Mouse (Mus musculus) kidney, embryonic 15.5 days (tissue): ENCODE measurements around the gene Suclg2. TPM values are rescaled to one million over a fixed set of nuclear protein-coding genes. Genes with fewer than 3 reads are reported as not detected.

Source experiments
- ATAC-seq: fragments of 200-750 bp; cut with Nextera tagmentation; replicated peaks from 2 replicates; pipeline ENCODE4 v1.8.0; 2017; ENCODE audit warnings: moderate TSS enrichment; ENCODE audit not compliant: low FRiP score
- H3K27ac ChIP-seq: fragments of 300-500 bp; sonication (generic); 2 replicates; pipeline ENCODE4 v1.5.1; 2015; ENCODE audit warnings: mild to moderate bottlenecking, inconsistent platforms
- H3K27me3 ChIP-seq: fragments of 300-500 bp; sonication (generic); 2 replicates; pipeline ENCODE4 v1.6.1; 2015; ENCODE audit warnings: inconsistent platforms
- H3K36me3 ChIP-seq: fragments of 300-500 bp; sonication (generic); 2 replicates; pipeline ENCODE4 v1.6.1; 2015; ENCODE audit warnings: inconsistent platforms
- H3K4me1 ChIP-seq: fragments of 300-500 bp; sonication (generic); 2 replicates; pipeline ENCODE4 v1.6.1; 2015; ENCODE audit warnings: inconsistent platforms
- H3K4me2 ChIP-seq: fragments of 300-500 bp; sonication (generic); 2 replicates; pipeline ENCODE4 v1.6.1; 2015; ENCODE audit warnings: moderate library complexity, mild to moderate bottlenecking, inconsistent platforms
- H3K4me3 ChIP-seq: fragments of 300-500 bp; sonication (generic); replicated peaks from 2 replicates; pipeline ENCODE4 v1.5.1; 2015; ENCODE audit warnings: mild to moderate bottlenecking, inconsistent platforms
- H3K9ac ChIP-seq: fragments of 300-500 bp; sonication (generic); 2 replicates; pipeline ENCODE4 v1.6.1; 2015; ENCODE audit warnings: mild to moderate bottlenecking, inconsistent platforms
- H3K9me3 ChIP-seq: fragments of 300-500 bp; sonication (generic); replicated peaks from 2 replicates; pipeline ENCODE4 v1.6.1; 2016; ENCODE audit warnings: inconsistent platforms
- WGBS: fragments of 180-500 bp; shearing (Covaris S2); methylation state at CpG from one replicate; pipeline ENCODE4 v1.1.7; 2015; ENCODE audit warnings: mixed read lengths; 5-methylcytosine and 5-hydroxymethylcytosine counted together
- polyA plus RNA-seq: library from polyadenylated mRNA; unstranded; fragments of >200 nt; fragmentation: Nextera tagmentation; extraction: Ambion mirVana; gene quantifications from 2 replicates; pipeline ENCODE4 v1.2.1, GENCODE M21; 2015

Gene Suclg2
- 113 TPM in 2 replicates for polyA plus RNA-seq

GRCm38 (mm10) chr6:95718031-95718968 lies at the start of gene Suclg2:
Gene Suclg2 (minus strand): TSS chr6:95718800.
- Histone ChIP-seq H3K4me1 (peaks cover 47% of the 10 kb centered on the region), H3K36me3 (no peaks in the 10 kb centered on the region), H3K9me3 (no peaks in the 10 kb centered on the region), H3K27me3 (no peaks in the 10 kb centered on the region), H3K27ac (peak within 1 kb of the TSS; percentile 85), H3K4me2 (peak within 1 kb of the TSS; percentile 82), H3K9ac (peak within 1 kb of the TSS; percentile 87), H3K4me3 (peak within 1 kb of the TSS; percentile 76)
- peak; percentile 90 for ATAC-seq
- 1% methylated on average over 65 of the region's 74 CpGs for WGBS

DNA sequence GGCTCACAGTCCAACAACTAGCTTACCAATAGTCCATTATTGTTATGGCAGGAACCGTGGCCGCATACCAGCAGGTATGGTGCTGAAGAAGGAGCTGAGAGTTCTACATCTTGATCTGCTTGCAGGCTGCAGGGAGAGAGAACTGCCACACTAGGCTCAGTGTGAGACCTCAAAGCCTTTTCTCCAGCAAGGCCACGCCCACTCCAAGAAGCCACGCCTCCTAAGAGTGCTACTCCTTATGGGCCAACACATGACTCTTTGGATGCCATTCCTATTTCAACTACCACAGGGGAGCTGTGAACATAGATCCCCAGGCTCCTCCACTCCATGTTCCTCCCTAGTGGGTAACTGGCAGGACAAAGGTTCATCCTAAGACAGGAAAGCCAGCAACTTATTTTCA lies 48.0 kb upstream of the Suclg2 start:
- 72% methylated on average over 4 of the region's 4 CpGs for WGBS
- Histone ChIP-seq H3K27ac (no peak overlapping the region), H3K9me3 (no peaks in the 10 kb centered on the region), H3K4me1 (no peaks in the 10 kb centered on the region), H3K9ac (no peak overlapping the region), H3K4me3 (no peak overlapping the region), H3K4me2 (no peak overlapping the region), H3K36me3 (no peaks in the 10 kb centered on the region), H3K27me3 (no peaks in the 10 kb centered on the region)
- no peak for ATAC-seq

- no peak overlapping the region for H3K4me2 ChIP-seq
- 81% methylated on average over 10 of the region's 10 CpGs for WGBS
Measured at GRCm38 (mm10) chr6:95759558-95760172, 41.1 kb upstream of the Suclg2 start.

DNA sequence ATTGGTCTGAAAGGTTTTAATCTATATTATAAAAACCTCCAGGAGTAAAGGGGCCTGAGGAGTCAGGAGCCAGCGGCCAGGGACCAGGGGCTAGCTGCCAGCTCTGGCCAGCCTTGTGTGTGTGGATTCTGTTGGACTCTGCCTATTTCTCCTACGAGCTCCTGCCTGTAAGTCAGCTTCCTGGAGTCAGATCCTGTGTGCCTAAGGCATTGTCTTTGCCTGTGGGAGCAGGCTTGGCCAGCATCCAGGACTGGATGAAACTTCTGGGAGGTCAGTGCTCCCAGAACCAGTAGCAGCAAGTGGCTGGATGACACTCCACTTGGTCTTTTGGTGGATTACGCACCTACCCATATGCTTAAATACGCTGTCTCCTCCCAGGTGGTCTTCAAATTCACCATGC lies 23.8 kb upstream of the Suclg2 start:
- Histone ChIP-seq H3K27me3 (no peaks in the 10 kb centered on the region), H3K4me1 (no peaks in the 10 kb centered on the region), H3K9me3 (no peaks in the 10 kb centered on the region), H3K27ac (no peak overlapping the region), H3K4me3 (no peak overlapping the region), H3K4me2 (no peak overlapping the region), H3K9ac (no peak overlapping the region), H3K36me3 (no peaks in the 10 kb centered on the region)
- no peak for ATAC-seq
- 81% methylated on average over 4 of the region's 4 CpGs for WGBS

More at GRCm38 (mm10) chr6:95759558-95760172, 41.1 kb upstream of the Suclg2 start:
- H3K36me3 ChIP-seq = no peaks in the 10 kb centered on the region
- H3K9me3 ChIP-seq = no peaks in the 10 kb centered on the region
- no peak overlapping the region for H3K4me3 ChIP-seq
- H3K9ac ChIP-seq = no peak overlapping the region
- H3K4me1 ChIP-seq = no peaks in the 10 kb centered on the region
- no peaks in the 10 kb centered on the region for H3K27me3 ChIP-seq
- H3K27ac ChIP-seq = no peak overlapping the region
- ATAC-seq = no peak

DNA sequence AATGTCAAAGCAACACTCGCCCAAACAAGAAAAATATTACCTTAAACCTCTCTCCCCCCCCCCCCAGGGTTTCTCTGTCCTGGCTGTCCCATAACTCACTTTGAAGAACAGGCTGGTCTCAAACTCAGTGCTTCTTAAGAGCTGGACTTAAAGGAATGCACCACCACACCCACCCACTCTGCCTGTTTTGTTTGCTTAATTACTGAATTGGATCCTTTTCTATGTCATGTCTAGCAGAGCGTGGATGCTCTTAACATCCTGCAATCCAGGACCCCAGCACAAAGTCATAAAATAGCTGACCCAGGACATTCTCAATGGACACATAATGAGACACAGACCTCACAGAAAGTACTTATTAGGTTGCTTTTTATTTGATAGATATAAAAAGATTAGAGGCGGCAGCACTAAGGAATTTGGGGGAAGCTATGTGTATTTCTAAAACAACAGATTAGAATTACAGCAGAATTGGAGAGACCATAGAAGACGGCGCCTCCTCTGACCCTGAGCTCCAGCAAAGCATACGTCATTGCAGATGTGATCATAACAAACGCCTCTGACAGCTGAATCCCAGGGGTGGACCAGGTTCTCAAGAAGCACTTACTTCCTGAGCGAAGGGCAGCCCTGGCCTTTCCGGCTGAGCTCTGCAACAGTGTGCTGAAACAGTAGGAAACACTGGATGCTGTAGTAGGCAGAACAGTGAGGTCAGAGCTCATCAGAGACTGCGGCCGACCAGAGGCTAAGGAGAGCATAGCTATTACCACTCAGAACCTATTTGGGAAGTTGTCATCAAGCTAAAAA lies 13.2 kb upstream of the Suclg2 start:
- peak; percentile 94 for ATAC-seq
- WGBS = 13% methylated on average over 11 of the region's 11 CpGs

DNA sequence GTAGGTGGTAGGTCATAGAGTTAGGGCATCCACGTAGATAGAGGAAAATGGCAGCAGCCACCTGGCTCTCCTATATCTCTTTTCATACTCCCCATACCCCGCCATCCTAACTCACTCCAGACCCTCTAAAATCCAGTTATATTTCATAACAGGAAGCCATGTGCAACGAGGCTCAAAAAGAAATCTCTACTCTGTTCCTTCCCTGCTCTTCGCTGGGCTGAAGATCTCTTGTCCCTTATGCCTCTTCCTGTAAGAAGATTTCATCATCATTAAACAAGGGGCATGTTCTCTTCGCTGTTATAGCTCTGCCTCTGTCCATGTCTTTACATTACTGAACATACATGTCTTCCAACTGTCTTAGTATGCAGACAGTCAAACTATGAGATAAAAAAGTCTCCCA lies 10.8 kb upstream of the Suclg2 start:
- Histone ChIP-seq H3K4me1 (peaks cover 21% of the 10 kb centered on the region), H3K4me2 (no peak overlapping the region), H3K4me3 (no peak overlapping the region), H3K27me3 (no peaks in the 10 kb centered on the region), H3K36me3 (no peaks in the 10 kb centered on the region), H3K27ac (no peak overlapping the region), H3K9ac (no peak overlapping the region), H3K9me3 (no peaks in the 10 kb centered on the region)
- no peak for ATAC-seq
- WGBS = 82% methylated on average over 5 of the region's 5 CpGs

More for the DNA sequence above, 13.2 kb upstream of the Suclg2 start:
- Histone ChIP-seq H3K4me1 (peaks cover 16% of the 10 kb centered on the region), H3K36me3 (no peaks in the 10 kb centered on the region), H3K9ac (no peak overlapping the region), H3K27ac (peak overlapping the region; percentile 79), H3K27me3 (no peaks in the 10 kb centered on the region), H3K4me2 (peak overlapping the region; percentile 30), H3K4me3 (no peak overlapping the region), H3K9me3 (no peaks in the 10 kb centered on the region)

- 0 out of 2 replicates have a peak, but pooled peaks cover 5% of the 10 kb centered on the region for H3K4me1 ChIP-seq
Measured at GRCm38 (mm10) chr6:95725281-95725680, 6.7 kb upstream of the Suclg2 start.

DNA sequence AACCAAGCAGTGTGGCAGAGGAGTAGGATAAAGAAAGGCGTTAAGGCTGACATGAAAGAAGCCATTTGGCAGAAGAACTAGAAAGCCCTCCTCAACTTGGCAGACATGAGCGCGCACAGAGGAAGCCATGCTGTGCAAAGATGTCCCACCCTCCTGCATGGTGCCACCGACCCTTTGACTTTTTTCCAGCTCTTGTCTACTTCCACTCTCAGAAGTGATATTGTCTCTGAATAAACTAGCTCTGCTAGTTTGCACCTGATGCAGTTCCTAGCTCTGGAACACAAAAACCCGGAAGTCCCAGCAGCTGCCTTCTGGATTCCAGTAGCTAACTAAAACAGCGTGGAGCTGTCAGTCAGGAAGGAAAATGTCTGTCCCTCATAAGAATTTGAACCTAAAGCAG lies 4.8 kb upstream of the Suclg2 start:
- Histone ChIP-seq H3K27me3 (no peaks in the 10 kb centered on the region), H3K9ac (no peak overlapping the region), H3K4me3 (no peak overlapping the region), H3K36me3 (no peaks in the 10 kb centered on the region), H3K4me2 (no peak overlapping the region), H3K9me3 (no peaks in the 10 kb centered on the region), H3K27ac (no peak overlapping the region), H3K4me1 (peaks cover 11% of the 10 kb centered on the region)
- WGBS = 85% methylated on average over 6 of the region's 6 CpGs
- ATAC-seq = no peak

More at GRCm38 (mm10) chr6:95725281-95725680, 6.7 kb upstream of the Suclg2 start:
- H3K4me3 ChIP-seq = no peak overlapping the region
- no peaks in the 10 kb centered on the region for H3K27me3 ChIP-seq
- no peak overlapping the region for H3K27ac ChIP-seq
- H3K9ac ChIP-seq = no peak overlapping the region
- no peaks in the 10 kb centered on the region for H3K9me3 ChIP-seq
- no peak for ATAC-seq
- WGBS = 40% methylated on average over 6 of the region's 6 CpGs
- H3K4me2 ChIP-seq = no peak overlapping the region
- H3K36me3 ChIP-seq = no peaks in the 10 kb centered on the region

GRCm38 (mm10) chr6:95719791-95720190 lies 1.2 kb upstream of the Suclg2 start:
- H3K36me3 ChIP-seq = no peaks in the 10 kb centered on the region
- no peak overlapping the region for H3K4me3 ChIP-seq
- no peak overlapping the region for H3K27ac ChIP-seq
- no peaks in the 10 kb centered on the region for H3K9me3 ChIP-seq
- H3K4me2 ChIP-seq = no peak overlapping the region
- WGBS = 78% methylated on average over 3 of the region's 3 CpGs
- H3K9ac ChIP-seq = no peak overlapping the region
- peaks cover 32% of the 10 kb centered on the region for H3K4me1 ChIP-seq
- H3K27me3 ChIP-seq = no peaks in the 10 kb centered on the region
- ATAC-seq = no peak

DNA sequence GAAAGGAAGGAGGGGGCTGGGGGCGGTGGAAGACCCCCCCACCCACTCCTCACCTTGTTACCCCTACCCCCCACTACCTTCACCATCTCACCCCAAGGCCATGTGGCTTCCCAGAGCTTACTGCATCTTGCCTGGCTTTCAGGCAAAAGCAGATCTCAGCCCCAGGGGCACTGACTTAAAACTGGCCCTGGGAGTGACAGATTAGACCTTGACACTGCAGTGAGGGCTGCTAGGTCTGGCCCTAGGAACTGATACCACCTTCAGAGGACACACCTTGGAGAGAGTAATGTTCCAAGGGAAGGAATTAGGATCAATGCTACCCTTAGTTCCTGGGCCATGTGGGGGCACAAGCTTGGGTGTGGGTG lies 351 bp upstream of the Suclg2 start:
- H3K9ac ChIP-seq = 0 out of 2 replicates have a peak overlapping the region, but pooled peaks have one; percentile 21
- H3K4me1 ChIP-seq = peaks cover 41% of the 10 kb centered on the region
- no CpG with 5 or more reads among the region's 1 CpGs for WGBS
- no peaks in the 10 kb centered on the region for H3K9me3 ChIP-seq
- H3K36me3 ChIP-seq = no peaks in the 10 kb centered on the region
- peak overlapping the region; percentile 68 for H3K27ac ChIP-seq
- no peaks in the 10 kb centered on the region for H3K27me3 ChIP-seq
- peak overlapping the region; percentile 82 for H3K4me2 ChIP-seq
- peak; percentile 75; the same call in 1 of the 2 replicates for ATAC-seq
- peak overlapping the region; percentile 76 for H3K4me3 ChIP-seq

DNA sequence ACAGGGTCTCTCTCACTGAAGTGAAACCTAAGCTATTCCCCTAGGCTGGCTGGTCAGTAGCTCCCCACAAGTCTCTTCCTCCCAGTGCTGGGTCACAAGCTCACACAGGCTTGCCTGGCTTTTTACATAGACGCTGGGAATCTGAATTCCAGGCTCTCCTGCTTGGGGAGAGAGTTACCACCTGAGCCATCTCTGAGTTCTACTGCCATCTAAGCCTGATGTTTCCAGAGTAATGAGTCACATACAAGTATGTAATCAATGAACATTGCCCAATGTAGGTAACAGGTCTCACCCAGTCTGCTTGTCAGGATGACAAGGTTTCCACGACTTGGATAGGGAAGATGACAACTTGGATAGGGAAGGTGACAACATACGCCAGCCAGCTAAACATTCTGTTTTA lies 1.5 kb downstream of the Suclg2 start:
- 73% methylated on average over 3 of the region's 3 CpGs for WGBS
- Histone ChIP-seq H3K27me3 (no peaks in the 10 kb centered on the region), H3K36me3 (no peaks in the 10 kb centered on the region), H3K4me3 (no peak overlapping the region), H3K9ac (no peak overlapping the region), H3K27ac (no peak overlapping the region), H3K9me3 (no peaks in the 10 kb centered on the region), H3K4me2 (no peak overlapping the region), H3K4me1 (peaks cover 60% of the 10 kb centered on the region)
- no peak for ATAC-seq
